Mouse (Mus musculus) ES-Bruce4 (cell line): ENCODE measurements around the gene Ankmy1. TPM values are rescaled to one million over a fixed set of nuclear protein-coding genes. Genes with fewer than 3 reads are reported as not detected.

Source experiments
- H3K27ac ChIP-seq: 2 replicates; pipeline ENCODE4 v1.5.1; 2012; ENCODE audit warnings: low read length, inconsistent platforms; ENCODE audit not compliant: insufficient read depth
- H3K27me3 ChIP-seq: 2 replicates; pipeline ENCODE4 v1.6.1; 2012; ENCODE audit warnings: mild to moderate bottlenecking, low read length, inconsistent platforms; ENCODE audit not compliant: control insufficient read depth, poor library complexity, insufficient read depth, severe bottlenecking
- H3K36me3 ChIP-seq: 2 replicates; pipeline ENCODE4 v1.6.1; 2012; ENCODE audit warnings: inconsistent platforms, mild to moderate bottlenecking, low read length, moderate library complexity; ENCODE audit not compliant: control insufficient read depth, poor library complexity, insufficient read depth, severe bottlenecking
- H3K4me1 ChIP-seq: one replicate; pipeline ENCODE4 v1.8.1; 2011; ENCODE audit warnings: low read length; ENCODE audit not compliant: control insufficient read depth, insufficient read depth
- H3K4me3 ChIP-seq: 2 replicates; pipeline ENCODE4 v1.5.1; 2011; ENCODE audit warnings: low read depth, mild to moderate bottlenecking, low read length
- H3K9ac ChIP-seq: 2 replicates; pipeline ENCODE4 v1.6.1; 2012; ENCODE audit warnings: low read depth, mild to moderate bottlenecking, inconsistent platforms; ENCODE audit not compliant: poor library complexity, severe bottlenecking
- H3K9me3 ChIP-seq: replicated peaks from 2 replicates; pipeline ENCODE4 v1.6.1; 2012; ENCODE audit warnings: mild to moderate bottlenecking, low read length, inconsistent platforms; ENCODE audit not compliant: control insufficient read depth, poor library complexity, insufficient read depth, severe bottlenecking
- CTCF ChIP-seq: IDR thresholded peaks from one replicate; pipeline ENCODE4 v1.8.1; 2011; ENCODE audit warnings: low read depth, low read length
- EP300 ChIP-seq: IDR thresholded peaks from 2 replicates; pipeline ENCODE4 v1.6.1; 2011; ENCODE audit warnings: low read depth, low read length; ENCODE audit not compliant: insufficient read depth
- POLR2A ChIP-seq: IDR thresholded peaks from one replicate; pipeline ENCODE4 v1.8.1; 2011; ENCODE audit warnings: low read length; ENCODE audit not compliant: insufficient read depth
- polyA plus RNA-seq: library from polyadenylated mRNA; stranded (reverse); fragments of >200 nt; gene quantifications from 2 replicates; pipeline ENCODE4 v1.2.4, GENCODE M21; 2011; ENCODE audit warnings: low read depth; ENCODE audit not compliant: missing spikeins, insufficient read depth, insufficient read length

Ankmy1 gene
- polyA plus RNA-seq, 1 experiment: not detected

GRCm38 (mm10) chr1:92840231-92840890, 62.3 kb downstream of the Ankmy1 start:
- H3K27ac ChIP-seq: no peak overlapping the region
- H3K4me1 ChIP-seq: no peaks in the 10 kb centered on the region
- TF ChIP-seq EP300 (no peak), POLR2A (no peak), CTCF (no peak)
- H3K4me3 ChIP-seq: no peak overlapping the region
- no peaks in the 10 kb centered on the region for H3K9me3 ChIP-seq
- H3K27me3 ChIP-seq: no peaks in the 10 kb centered on the region
- H3K36me3 ChIP-seq: no peaks in the 10 kb centered on the region
- no peak overlapping the region for H3K9ac ChIP-seq

- H3K27ac ChIP-seq: no peak overlapping the region
- H3K36me3 ChIP-seq: no peaks in the 10 kb centered on the region
- no peaks in the 10 kb centered on the region for H3K9me3 ChIP-seq
- no peak overlapping the region for H3K4me3 ChIP-seq
- H3K4me1 ChIP-seq: no peaks in the 10 kb centered on the region
- no peak overlapping the region for H3K9ac ChIP-seq
- no peaks in the 10 kb centered on the region for H3K27me3 ChIP-seq
- TF ChIP-seq POLR2A (no peak), EP300 (no peak), CTCF (no peak)
These were observed 63.5 kb downstream of the Ankmy1 start for GRCm38 (mm10) chr1:92839211-92839610.

- H3K36me3 ChIP-seq: no peaks in the 10 kb centered on the region
- no peaks in the 10 kb centered on the region for H3K4me1 ChIP-seq
- no peak overlapping the region for H3K27ac ChIP-seq
- TF ChIP-seq EP300: no peak
- no peak for TF ChIP-seq POLR2A
- no peak for TF ChIP-seq CTCF
- no peaks in the 10 kb centered on the region for H3K27me3 ChIP-seq
- H3K9ac ChIP-seq: no peak overlapping the region
- H3K4me3 ChIP-seq: no peak overlapping the region
- H3K9me3 ChIP-seq: no peaks in the 10 kb centered on the region
These were observed 64.5 kb downstream of the Ankmy1 start for GRCm38 (mm10) chr1:92837931-92838833.

GRCm38 (mm10) chr1:92833987-92834706, 68.6 kb downstream of the Ankmy1 start:
- no peaks in the 10 kb centered on the region for H3K9me3 ChIP-seq
- H3K27ac ChIP-seq: no peak overlapping the region
- H3K4me3 ChIP-seq: no peak overlapping the region
- H3K36me3 ChIP-seq: no peaks in the 10 kb centered on the region
- H3K9ac ChIP-seq: no peak overlapping the region
- H3K4me1 ChIP-seq: no peaks in the 10 kb centered on the region
- TF ChIP-seq CTCF: peak; percentile 76
- no peak for TF ChIP-seq POLR2A
- no peak for TF ChIP-seq EP300
- H3K27me3 ChIP-seq: no peaks in the 10 kb centered on the region

- no peak for TF ChIP-seq EP300
- no peak for TF ChIP-seq POLR2A
- TF ChIP-seq CTCF: no peak
- Histone ChIP-seq H3K4me3 (peak overlapping the region; percentile 81), H3K9me3 (no peaks in the 10 kb centered on the region), H3K9ac (peak overlapping the region; percentile 87), H3K36me3 (no peaks in the 10 kb centered on the region), H3K27ac (no peak overlapping the region), H3K27me3 (no peaks in the 10 kb centered on the region), H3K4me1 (no peaks in the 10 kb centered on the region)
These were observed 70.4 kb downstream of the Ankmy1 start for GRCm38 (mm10) chr1:92832011-92833010.
